Mouse (Mus musculus): Measurements from ENCODE around the gene Rab43. TPM values are rescaled to one million over a fixed set of nuclear protein-coding genes. Genes with fewer than 3 reads are reported as not detected.

Rab43 gene
- polyA plus RNA-seq, 1 experiment from 2014 or later: 11.3 TPM

DNA sequence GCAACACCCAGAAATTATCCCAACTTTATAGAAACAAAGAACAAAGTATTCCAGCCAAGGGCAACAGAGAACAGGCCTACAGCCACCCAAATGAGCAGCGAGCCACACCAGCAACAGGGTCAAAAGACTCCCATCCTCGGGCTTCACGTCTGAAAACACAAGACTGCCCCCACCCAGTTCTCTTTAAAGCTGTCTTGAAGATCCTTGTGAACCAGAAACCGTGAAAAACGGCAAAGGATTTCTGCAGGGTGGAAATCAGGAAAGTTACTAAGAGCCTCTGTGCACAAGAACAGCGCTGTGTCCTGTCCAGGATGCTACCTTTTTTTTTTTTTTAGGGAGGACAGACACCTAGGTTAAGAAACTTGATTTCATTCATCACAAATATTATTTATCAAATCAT, 1.7 kb downstream of the Rab43 start:
- H3K9me3 ChIP-seq (ENCODE audit: control insufficient read depth, low read length): no peaks in the 10 kb centered on the region
- peaks cover 21% of the 10 kb centered on the region for H3K4me1 ChIP-seq (ENCODE audit: control insufficient read depth, insufficient read depth, low read length)
- no peaks in the 10 kb centered on the region for H3K27me3 ChIP-seq (replicated peaks; ENCODE audit: control insufficient read depth, insufficient read depth, low read length)
- H3K27ac ChIP-seq (ENCODE audit: low read length): 0 out of 2 replicates have a peak overlapping the region, but pooled peaks have one; percentile 89
- 42% methylated on average over 6 of the region's 6 CpGs for WGBS
- H3K9ac ChIP-seq (ENCODE audit: low read depth, low read length): peak overlapping the region; percentile 88
- peak overlapping the region; percentile 85 for H3K4me2 ChIP-seq (ENCODE audit: low read depth, low read length)
- H3K4me3 ChIP-seq (ENCODE audit: low read length): peak overlapping the region; percentile 83
- no peaks in the 10 kb centered on the region for H3K36me3 ChIP-seq (ENCODE audit: control insufficient read depth, insufficient read depth, low read length)
- ATAC-seq: no peak

GRCm38 (mm10) chr6:87809651-87810161, 2.3 kb downstream of the Rab43 start:
- no peaks in the 10 kb centered on the region for H3K36me3 ChIP-seq (ENCODE audit: control insufficient read depth, insufficient read depth, low read length)
- peak overlapping the region; percentile 10; the same call in 1 of the 2 replicates for H3K4me3 ChIP-seq (ENCODE audit: low read length)

DNA sequence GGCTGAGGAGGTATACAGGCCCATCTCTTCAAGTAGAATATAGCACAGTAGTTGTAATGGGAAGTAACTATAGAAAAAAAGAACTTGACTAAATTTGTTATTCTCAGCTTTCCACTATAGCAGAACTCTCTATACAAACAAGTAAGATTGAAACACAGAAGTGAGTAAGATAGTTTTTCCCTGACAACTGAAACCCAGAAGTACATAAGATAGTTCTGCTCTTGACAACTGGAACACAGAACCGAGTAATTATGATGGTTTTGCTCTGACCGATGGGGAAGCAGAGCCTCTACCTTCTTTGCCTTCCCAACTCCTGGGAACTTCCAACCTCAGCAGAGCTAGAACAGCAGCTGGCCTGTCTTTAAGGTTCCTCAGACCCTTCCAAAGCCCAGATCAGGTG, 2.8 kb downstream of the Rab43 start:
- Histone ChIP-seq H3K36me3 (ENCODE audit: control insufficient read depth, insufficient read depth, low read length) (no peaks in the 10 kb centered on the region), H3K27me3 (replicated peaks; ENCODE audit: control insufficient read depth, insufficient read depth, low read length) (no peaks in the 10 kb centered on the region), H3K4me2 (ENCODE audit: low read depth, low read length) (no peak overlapping the region), H3K27ac (ENCODE audit: low read length) (no peak overlapping the region), H3K9me3 (ENCODE audit: control insufficient read depth, low read length) (no peaks in the 10 kb centered on the region), H3K4me1 (ENCODE audit: control insufficient read depth, insufficient read depth, low read length) (peaks cover 21% of the 10 kb centered on the region), H3K9ac (ENCODE audit: low read depth, low read length) (no peak overlapping the region), H3K4me3 (ENCODE audit: low read length) (no peak overlapping the region)
- ATAC-seq: no peak
- WGBS: 79% methylated on average over 2 of the region's 2 CpGs

More at GRCm38 (mm10) chr6:87809651-87810161, 2.3 kb downstream of the Rab43 start:
- H3K4me2 ChIP-seq (ENCODE audit: low read depth, low read length): peak overlapping the region; percentile 85
- H3K27me3 ChIP-seq (replicated peaks; ENCODE audit: control insufficient read depth, insufficient read depth, low read length): no peaks in the 10 kb centered on the region
- no peaks in the 10 kb centered on the region for H3K9me3 ChIP-seq (ENCODE audit: control insufficient read depth, low read length)
- H3K4me1 ChIP-seq (ENCODE audit: control insufficient read depth, insufficient read depth, low read length): peaks cover 21% of the 10 kb centered on the region
- H3K27ac ChIP-seq (ENCODE audit: low read length): no peak overlapping the region
- WGBS: 82% methylated on average over 6 of the region's 6 CpGs
- no peak for ATAC-seq
- H3K9ac ChIP-seq (ENCODE audit: low read depth, low read length): 0 out of 2 replicates have a peak overlapping the region, but pooled peaks have one; percentile 29

GRCm38 (mm10) chr6:87808521-87808920, 3.4 kb downstream of the Rab43 start:
- H3K9ac ChIP-seq (ENCODE audit: low read depth, low read length): no peak overlapping the region
- ATAC-seq: no peak
- H3K27me3 ChIP-seq (replicated peaks; ENCODE audit: control insufficient read depth, insufficient read depth, low read length): no peaks in the 10 kb centered on the region
- H3K4me3 ChIP-seq (ENCODE audit: low read length): no peak overlapping the region
- H3K4me1 ChIP-seq (ENCODE audit: control insufficient read depth, insufficient read depth, low read length): peaks cover 21% of the 10 kb centered on the region
- no peaks in the 10 kb centered on the region for H3K9me3 ChIP-seq (ENCODE audit: control insufficient read depth, low read length)
- H3K4me2 ChIP-seq (ENCODE audit: low read depth, low read length): no peak overlapping the region
- 49% methylated on average over 3 of the region's 3 CpGs for WGBS
- no peaks in the 10 kb centered on the region for H3K36me3 ChIP-seq (ENCODE audit: control insufficient read depth, insufficient read depth, low read length)
- 0 out of 2 replicates have a peak overlapping the region, but pooled peaks have one; percentile 26 for H3K27ac ChIP-seq (ENCODE audit: low read length)

DNA sequence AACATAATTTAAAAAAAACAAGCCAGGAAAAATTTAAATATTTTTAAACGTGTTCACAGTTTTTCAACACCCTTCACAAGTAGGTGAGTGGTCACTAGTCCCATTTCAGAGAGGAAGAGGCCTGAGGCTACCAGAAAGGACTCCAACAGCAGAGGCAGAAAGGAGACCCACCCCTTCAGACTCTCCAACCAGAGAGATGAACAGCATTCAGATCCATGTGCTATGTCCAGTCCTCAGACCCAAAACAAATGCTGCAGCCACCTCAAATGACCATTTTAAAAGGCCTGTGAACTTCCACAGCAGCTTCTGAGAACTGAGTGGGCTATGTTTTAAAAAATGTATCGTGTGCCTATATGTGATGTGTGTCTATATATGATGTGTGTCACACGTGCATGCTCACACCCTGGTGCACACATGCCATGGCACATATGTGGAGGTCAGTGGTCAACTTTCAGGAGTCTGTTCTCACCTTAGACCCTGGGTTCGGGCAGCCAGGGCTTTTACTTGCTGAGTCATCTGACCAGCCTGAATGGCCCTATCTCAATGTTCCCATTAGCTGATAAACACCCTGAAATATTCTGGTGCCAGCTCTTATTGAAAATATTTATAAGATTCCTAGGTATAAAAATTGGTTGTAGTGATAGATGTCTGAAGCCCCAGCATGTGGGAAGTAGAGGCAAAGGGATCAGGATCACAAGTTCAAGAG, 4.1 kb downstream of the Rab43 start:
- no peak for ATAC-seq
- no peaks in the 10 kb centered on the region for H3K36me3 ChIP-seq (ENCODE audit: control insufficient read depth, insufficient read depth, low read length)
- H3K27me3 ChIP-seq (replicated peaks; ENCODE audit: control insufficient read depth, insufficient read depth, low read length): no peaks in the 10 kb centered on the region
- WGBS: 84% methylated on average over 4 of the region's 4 CpGs
- no peak overlapping the region for H3K4me2 ChIP-seq (ENCODE audit: low read depth, low read length)
- no peak overlapping the region for H3K27ac ChIP-seq (ENCODE audit: low read length)
- no peak overlapping the region for H3K9ac ChIP-seq (ENCODE audit: low read depth, low read length)
- no peak overlapping the region for H3K4me3 ChIP-seq (ENCODE audit: low read length)
- peaks cover 21% of the 10 kb centered on the region for H3K4me1 ChIP-seq (ENCODE audit: control insufficient read depth, insufficient read depth, low read length)
- H3K9me3 ChIP-seq (ENCODE audit: control insufficient read depth, low read length): no peaks in the 10 kb centered on the region

GRCm38 (mm10) chr6:87806857-87807256, 5.1 kb downstream of the Rab43 start:
- WGBS: 58% methylated on average over 2 of the region's 2 CpGs
- H3K4me1 ChIP-seq (ENCODE audit: control insufficient read depth, insufficient read depth, low read length): peaks cover 18% of the 10 kb centered on the region
- no peak for ATAC-seq
- H3K27me3 ChIP-seq (replicated peaks; ENCODE audit: control insufficient read depth, insufficient read depth, low read length): no peaks in the 10 kb centered on the region
- H3K36me3 ChIP-seq (ENCODE audit: control insufficient read depth, insufficient read depth, low read length): no peaks in the 10 kb centered on the region
- H3K4me2 ChIP-seq (ENCODE audit: low read depth, low read length): no peak overlapping the region
- H3K4me3 ChIP-seq (ENCODE audit: low read length): no peak overlapping the region
- H3K9ac ChIP-seq (ENCODE audit: low read depth, low read length): no peak overlapping the region
- H3K27ac ChIP-seq (ENCODE audit: low read length): no peak overlapping the region
- no peaks in the 10 kb centered on the region for H3K9me3 ChIP-seq (ENCODE audit: control insufficient read depth, low read length)

DNA sequence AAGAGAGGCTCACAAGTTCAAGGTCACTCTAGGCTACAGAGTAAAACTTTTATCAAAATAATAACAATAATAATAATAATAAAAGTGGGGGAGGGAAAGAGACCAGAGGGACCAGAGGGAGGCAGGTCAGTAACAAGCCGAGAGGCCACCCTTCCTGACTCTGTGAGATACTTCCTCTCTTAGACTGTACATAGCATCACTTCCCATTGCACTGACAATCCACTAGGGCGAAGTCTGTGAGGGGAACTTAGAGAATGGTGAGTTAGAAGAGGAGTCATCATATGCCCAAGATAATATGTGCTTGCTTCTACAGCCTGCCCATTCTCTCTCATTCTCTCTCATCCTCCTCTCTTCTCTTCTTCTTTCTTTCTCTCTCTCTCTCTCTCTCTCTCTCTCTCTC, 5.9 kb downstream of the Rab43 start:
- Histone ChIP-seq H3K4me2 (ENCODE audit: low read depth, low read length) (no peak overlapping the region), H3K36me3 (ENCODE audit: control insufficient read depth, insufficient read depth, low read length) (no peaks in the 10 kb centered on the region), H3K27me3 (replicated peaks; ENCODE audit: control insufficient read depth, insufficient read depth, low read length) (no peaks in the 10 kb centered on the region), H3K9me3 (ENCODE audit: control insufficient read depth, low read length) (no peaks in the 10 kb centered on the region), H3K4me1 (ENCODE audit: control insufficient read depth, insufficient read depth, low read length) (peaks cover 18% of the 10 kb centered on the region), H3K27ac (ENCODE audit: low read length) (no peak overlapping the region), H3K4me3 (ENCODE audit: low read length) (no peak overlapping the region), H3K9ac (ENCODE audit: low read depth, low read length) (no peak overlapping the region)
- 64% methylated on average over 2 of the region's 2 CpGs for WGBS
- ATAC-seq: no peak

GRCm38 (mm10) chr6:87805448-87805847, 6.5 kb downstream of the Rab43 start:
- Histone ChIP-seq H3K4me1 (ENCODE audit: control insufficient read depth, insufficient read depth, low read length) (peaks cover 17% of the 10 kb centered on the region), H3K27ac (ENCODE audit: low read length) (no peak overlapping the region), H3K4me3 (ENCODE audit: low read length) (no peak overlapping the region), H3K9me3 (ENCODE audit: control insufficient read depth, low read length) (no peaks in the 10 kb centered on the region), H3K9ac (ENCODE audit: low read depth, low read length) (no peak overlapping the region), H3K36me3 (ENCODE audit: control insufficient read depth, insufficient read depth, low read length) (no peaks in the 10 kb centered on the region), H3K27me3 (replicated peaks; ENCODE audit: control insufficient read depth, insufficient read depth, low read length) (no peaks in the 10 kb centered on the region), H3K4me2 (ENCODE audit: low read depth, low read length) (no peak overlapping the region)
- 85% methylated on average over 7 of the region's 7 CpGs for WGBS
- no peak for ATAC-seq

DNA sequence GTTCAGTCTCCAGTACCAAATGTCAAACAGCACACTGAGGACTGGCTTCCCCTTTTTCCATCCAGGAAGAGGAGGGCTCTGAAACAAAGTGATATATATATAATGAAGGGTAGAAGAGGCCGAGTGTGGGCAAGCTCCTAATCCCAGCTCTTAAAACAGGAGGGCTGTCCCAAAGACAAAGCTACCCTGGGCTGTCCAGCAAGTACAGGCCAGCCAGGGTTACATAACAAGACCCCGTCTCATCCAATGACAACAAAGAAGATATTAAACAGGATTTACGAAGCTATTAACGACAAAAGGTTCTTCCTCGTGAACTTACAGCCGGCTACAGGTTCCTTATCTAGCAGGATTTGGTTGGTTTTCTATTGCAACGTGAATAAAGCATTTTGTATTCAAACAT, 7.1 kb downstream of the Rab43 start:
- no peak overlapping the region for H3K4me3 ChIP-seq (ENCODE audit: low read length)
- peaks cover 13% of the 10 kb centered on the region for H3K4me1 ChIP-seq (ENCODE audit: control insufficient read depth, insufficient read depth, low read length)
- WGBS: 69% methylated on average over 7 of the region's 7 CpGs
- no peaks in the 10 kb centered on the region for H3K27me3 ChIP-seq (replicated peaks; ENCODE audit: control insufficient read depth, insufficient read depth, low read length)
- no peak overlapping the region for H3K9ac ChIP-seq (ENCODE audit: low read depth, low read length)
- H3K36me3 ChIP-seq (ENCODE audit: control insufficient read depth, insufficient read depth, low read length): no peaks in the 10 kb centered on the region
- H3K27ac ChIP-seq (ENCODE audit: low read length): no peak overlapping the region
- no peak overlapping the region for H3K4me2 ChIP-seq (ENCODE audit: low read depth, low read length)
- no peaks in the 10 kb centered on the region for H3K9me3 ChIP-seq (ENCODE audit: control insufficient read depth, low read length)
- ATAC-seq: no peak

Measured in intestine, embryonic 16.5 days (tissue).